In genomic region chr12:31996877-31997276, GRCm38 (mm10) we compare ENCODE assay signal across 10 mouse cellular contexts. TPM values are rescaled to one million over a fixed set of nuclear protein-coding genes. Genes with fewer than 3 reads are reported as not detected.
DNase-seq lines count a peak whose midpoint lies in the region; ATAC-seq and TF ChIP-seq lines count a peak whose summit lies in the region.
"Had no signal": no experiment of that assay in that cellular context is flagged by ENCODE, and none has a peak within 500 bp of the region (broad histone marks: within the 10 kb centered on the region; RNA-seq: fewer than 3 reads in every experiment).

No protein-coding gene starts in this region.

- WGBS in liver, embryonic 11.5 days = 34% methylated on average over 5 of the region's 5 CpGs

- no peak for TF ChIP-seq CTCF in bone marrow macrophage, adult 2 months (IDR thresholded peaks at IDR 0.05; ENCODE audit: low read depth, low read length)

- no peak overlapping the region for H3K9ac ChIP-seq in liver, embryonic 11.5 days (ENCODE audit: low read depth, low read length)
- H3K9ac ChIP-seq: embryonic facial prominence, embryonic 15.5 days had no signal

- H3K27ac ChIP-seq in bone marrow macrophage, adult 2 months (ENCODE audit: insufficient read depth, low read depth, low read length) = peak overlapping the region; percentile 90
- peak overlapping the region; percentile 49; the same call in 1 of the 2 replicates for H3K27ac ChIP-seq in liver, embryonic 11.5 days (ENCODE audit: low read depth, low read length)
- H3K27ac ChIP-seq: embryonic facial prominence, embryonic 15.5 days had no signal

- no peak overlapping the region for H3K4me3 ChIP-seq in bone marrow macrophage, adult 2 months (ENCODE audit: insufficient read depth, low read length)
- no peak overlapping the region for H3K4me3 ChIP-seq in liver, embryonic 11.5 days (ENCODE audit: low read depth, low read length)
- H3K4me3 ChIP-seq: embryonic facial prominence, embryonic 15.5 days had no signal

- no peaks in the 10 kb centered on the region for H3K36me3 ChIP-seq in liver, embryonic 11.5 days (ENCODE audit: control insufficient read depth, insufficient read depth, low read length)
- H3K36me3 ChIP-seq: embryonic facial prominence, embryonic 15.5 days had no signal

- H3K4me2 ChIP-seq in liver, embryonic 11.5 days = peak overlapping the region; percentile 28
- H3K4me2 ChIP-seq: embryonic facial prominence, embryonic 15.5 days had no signal

- H3K9me3 ChIP-seq in liver, embryonic 11.5 days (ENCODE audit: control insufficient read depth, low read length) = no peaks in the 10 kb centered on the region
- H3K9me3 ChIP-seq: embryonic facial prominence, embryonic 15.5 days had no signal

- DNase-seq in kidney, adult 9 months = peak; percentile 9
- DNase-seq in kidney, postnatal 25 days = no peak
- DNase-seq in liver, embryonic 11.5 days (ENCODE audit: low spot score) = peak; percentile 36
- DNase-seq in testis, postnatal 10 days (ENCODE audit: low spot score) = no peak
- no peak for DNase-seq in frontal cortex, postnatal 14 days (ENCODE audit: low spot score in 2 of 2)
- DNase-seq in retina, postnatal 1 day = no peak

- ATAC-seq in liver, embryonic 11.5 days (replicated peaks; ENCODE audit: low FRiP score) = peak; percentile 80
- ATAC-seq in neutrophil, adult 5-6 weeks (ENCODE audit: extremely low read depth, insufficient number of reproducible peaks, low FRiP score, poor library complexity, severe bottlenecking) = peak; percentile 98
- ATAC-seq: Patski had no signal

- H3K27me3 ChIP-seq in liver, embryonic 11.5 days (replicated peaks; ENCODE audit: control insufficient read depth, insufficient read depth, low read length) = no peaks in the 10 kb centered on the region
- H3K27me3 ChIP-seq: embryonic facial prominence, embryonic 15.5 days; Patski had no signal

- H3K4me1 ChIP-seq in bone marrow macrophage, adult 2 months (ENCODE audit: control insufficient read depth, insufficient read depth, low read length) = peaks cover 45% of the 10 kb centered on the region
- peaks cover 39% of the 10 kb centered on the region for H3K4me1 ChIP-seq in liver, embryonic 11.5 days (replicated peaks; ENCODE audit: control insufficient read depth, insufficient read depth, low read length)

- TF ChIP-seq POLR2A in bone marrow macrophage, adult 2 months (IDR thresholded peaks at IDR 0.05; ENCODE audit: borderline replicate concordance, low read depth, low read length) = no peak

RNA-seq across cellular contexts. Expression of gene Hbp1, which starts 46.5 kb away (rescaled TPM):
- 89.7 and 112 TPM in 2 replicates for polyA plus RNA-seq in bone marrow macrophage, adult 2 months (2012; ENCODE audit: insufficient read depth, insufficient read length, missing spikeins)
- polyA plus RNA-seq in liver, embryonic 11.5 days (2014; fragmentation: Nextera tagmentation; extraction: Ambion mirVana) = 51.3 and 57.5 TPM in 2 replicates
- 186 and 210 TPM in 2 replicates for total RNA-seq in neutrophil, adult 5-6 weeks (2017)

Comparison
In these comparisons a context has a peak if more than half of its experiments do, and no peak if none do; other contexts are left out.
1. DNase-seq: peak in kidney, adult 9 months (single experiment) and liver, embryonic 11.5 days (single experiment); none in kidney, postnatal 25 days (0 of 2), testis, postnatal 10 days (single experiment), frontal cortex, postnatal 14 days (0 of 2) and retina, postnatal 1 day (single experiment).